Mouse (Mus musculus) G1E (cell line): ENCODE measurements at regions not wholly inside any gene's neighbourhood (a gene's known extent, or its start where the extent isn't known, plus 50 kb on each side); places are given as distances from the start of the nearest gene placed in this dataset.

Source experiments
- CTCF ChIP-seq: IDR thresholded peaks from 2 replicates; pipeline ENCODE4 v1.5.1; 2012; ENCODE audit warnings: low read depth, low read length, inconsistent platforms, mixed read lengths
- GATA1 ChIP-seq: IDR thresholded peaks from 2 replicates; pipeline ENCODE4 v1.6.1; 2012; ENCODE audit warnings: borderline replicate concordance, low read length, inconsistent platforms, mixed read lengths
- GATA2 ChIP-seq: IDR thresholded peaks from 2 replicates; pipeline ENCODE4 v1.6.1; 2012; ENCODE audit warnings: low read depth, low read length, inconsistent platforms, borderline replicate concordance
- POLR2AphosphoS5 ChIP-seq: IDR thresholded peaks from 2 replicates; pipeline ENCODE4 v1.6.1; 2012; ENCODE audit warnings: low read depth, low read length, inconsistent platforms; ENCODE audit not compliant: insufficient replicate concordance
- TAL1 ChIP-seq: conservative IDR thresholded peaks from 2 replicates; pipeline ENCODE4 v1.6.1; 2012; ENCODE audit warnings: low read depth, low read length, inconsistent platforms, mixed read lengths

GRCm38 (mm10) chr1:142738376-142738775, 902.1 kb upstream of the B3galt2 start:
- no peak for TF ChIP-seq TAL1
- no peak for TF ChIP-seq CTCF
- no peak for TF ChIP-seq GATA1
- TF ChIP-seq GATA2, result no peak
- TF ChIP-seq POLR2AphosphoS5, result no peak
